Mouse (Mus musculus) testis, adult 2 months (tissue): ENCODE results near the gene Ifi202b. TPM values are rescaled to one million over a fixed set of nuclear protein-coding genes. Genes with fewer than 3 reads are reported as not detected.
"Not testable (repeated sequence)": the region's sequence is repeated elsewhere in the genome, so short reads cannot be mapped to it uniquely, and the experiment has no call there.

ENCODE experiments used
- H3K27ac ChIP-seq: fragments of 200-500 bp; 2 replicates; pipeline ENCODE4 v1.5.1; 2012; ENCODE audit warnings: low read depth, low read length; ENCODE audit not compliant: control insufficient read depth, insufficient read depth
- H3K27me3 ChIP-seq: fragments of 200-500 bp; 2 replicates; pipeline ENCODE4 v1.6.1; 2012; ENCODE audit warnings: mild to moderate bottlenecking, low read length, moderate library complexity; ENCODE audit not compliant: control insufficient read depth, insufficient read depth
- H3K36me3 ChIP-seq: fragments of 200-500 bp; 2 replicates; pipeline ENCODE4 v1.6.1; 2012; ENCODE audit warnings: mild to moderate bottlenecking, low read length; ENCODE audit not compliant: control insufficient read depth, insufficient read depth
- H3K4me1 ChIP-seq: fragments of 200-500 bp; 2 replicates; pipeline ENCODE4 v1.6.1; 2012; ENCODE audit warnings: low read length; ENCODE audit not compliant: control insufficient read depth, insufficient read depth
- H3K4me3 ChIP-seq: fragments of 200-500 bp; 2 replicates; pipeline ENCODE4 v1.5.1; 2012; ENCODE audit warnings: low read depth, mild to moderate bottlenecking, low read length, moderate library complexity, mixed read lengths; ENCODE audit not compliant: control insufficient read depth
- CTCF ChIP-seq: fragments of 200-500 bp; IDR thresholded peaks from 2 replicates; pipeline ENCODE4 v1.5.1; 2012; ENCODE audit warnings: low read depth, mild to moderate bottlenecking, inconsistent platforms, low read length, moderate library complexity; ENCODE audit not compliant: control insufficient read depth, insufficient read depth, insufficient replicate concordance
- POLR2A ChIP-seq: fragments of 200-500 bp; IDR thresholded peaks from 2 replicates; pipeline ENCODE4 v1.6.1; 2012; ENCODE audit warnings: low read depth, mild to moderate bottlenecking, inconsistent platforms, low read length, moderate library complexity; ENCODE audit not compliant: control insufficient read depth
- polyA plus RNA-seq: library from polyadenylated mRNA; depleted of rRNA; stranded (reverse); fragments of >200 nt; gene quantifications from 2 replicates; pipeline ENCODE4 v1.2.3, GENCODE M21; 2012; rRNA removed

Gene Ifi202b
- polyA plus RNA-seq = not detected in 2 replicates

- not testable (repeated sequence) for H3K27ac ChIP-seq, H3K36me3 ChIP-seq, H3K27me3 ChIP-seq, H3K4me3 ChIP-seq, H3K4me1 ChIP-seq
Measured at GRCm38 (mm10) chr1:173982694-173983305, at the start of gene Ifi202b. Ifi202b (minus strand) TSS chr1:173982744.

- no peak for TF ChIP-seq CTCF
- TF ChIP-seq POLR2A = no peak
- Histone ChIP-seq H3K27me3 (no peaks in the 10 kb centered on the region), H3K4me1 (no peaks in the 10 kb centered on the region), H3K4me3 (no peak within 1 kb of the TSS), H3K27ac (no peak within 1 kb of the TSS), H3K36me3 (no peaks in the 10 kb centered on the region)
Measured at GRCm38 (mm10) chr1:174031698-174032097, 49.2 kb upstream of the Ifi202b start, which contains the start of gene Ifi205. Ifi205 (minus strand) TSS chr1:174031810.

GRCm38 (mm10) chr1:174007050-174007449 is 24.5 kb upstream of the Ifi202b start:
- not testable (repeated sequence) for H3K27me3 ChIP-seq, H3K36me3 ChIP-seq, H3K4me3 ChIP-seq, H3K27ac ChIP-seq, H3K4me1 ChIP-seq

- not testable (repeated sequence) for H3K4me1 ChIP-seq, H3K4me3 ChIP-seq, H3K27me3 ChIP-seq, H3K36me3 ChIP-seq, H3K27ac ChIP-seq
Measured at GRCm38 (mm10) chr1:174004352-174005109, 22.0 kb upstream of the Ifi202b start.

- Histone ChIP-seq H3K4me1 (no peaks in the 10 kb centered on the region), H3K27me3 (no peaks in the 10 kb centered on the region), H3K36me3 (no peaks in the 10 kb centered on the region), H3K27ac (no peak overlapping the region), H3K4me3 (no peak overlapping the region)
- TF ChIP-seq CTCF (no peak), POLR2A (no peak)
Measured at GRCm38 (mm10) chr1:173995003-173995402, 12.5 kb upstream of the Ifi202b start.

- H3K27me3 ChIP-seq, H3K36me3 ChIP-seq, H3K4me3 ChIP-seq, H3K27ac ChIP-seq, H3K4me1 ChIP-seq: not testable (repeated sequence)
Measured at GRCm38 (mm10) chr1:173981038-173981437, 1.5 kb downstream of the Ifi202b start.

GRCm38 (mm10) chr1:173977622-173978021 is 4.9 kb downstream of the Ifi202b start:
- TF ChIP-seq POLR2A (no peak), CTCF (no peak)
- H3K27me3 ChIP-seq = no peaks in the 10 kb centered on the region
- H3K36me3 ChIP-seq = no peaks in the 10 kb centered on the region
- H3K4me1 ChIP-seq = no peaks in the 10 kb centered on the region
- H3K27ac ChIP-seq = no peak overlapping the region
- H3K4me3 ChIP-seq = no peak overlapping the region

- H3K4me1 ChIP-seq = no peaks in the 10 kb centered on the region
- no peaks in the 10 kb centered on the region for H3K27me3 ChIP-seq
- H3K36me3 ChIP-seq = no peaks in the 10 kb centered on the region
- H3K4me3 ChIP-seq = no peak overlapping the region
- TF ChIP-seq POLR2A (no peak), CTCF (no peak)
- no peak overlapping the region for H3K27ac ChIP-seq
Measured at GRCm38 (mm10) chr1:173973111-173973510, 9.4 kb downstream of the Ifi202b start.

- H3K36me3 ChIP-seq, H3K4me3 ChIP-seq, H3K4me1 ChIP-seq, H3K27ac ChIP-seq, H3K27me3 ChIP-seq: not testable (repeated sequence)
Measured at GRCm38 (mm10) chr1:173961491-173961890, 21.1 kb downstream of the Ifi202b start.

- not testable (repeated sequence) for H3K27me3 ChIP-seq, H3K27ac ChIP-seq, H3K4me3 ChIP-seq, H3K36me3 ChIP-seq, H3K4me1 ChIP-seq
Measured at GRCm38 (mm10) chr1:173959998-173960397, 22.5 kb downstream of the Ifi202b start.

- H3K27me3 ChIP-seq, H3K36me3 ChIP-seq, H3K4me1 ChIP-seq, H3K27ac ChIP-seq, H3K4me3 ChIP-seq: not testable (repeated sequence)
Measured at GRCm38 (mm10) chr1:173955839-173956527, 26.6 kb downstream of the Ifi202b start.
